Mouse (Mus musculus) erythroblast, embryonic 14.5 days (primary cell): Measurements from ENCODE around the gene Sdhaf3.

Source experiments
- GATA1 ChIP-seq: IDR thresholded peaks from 2 replicates; pipeline ENCODE4 v1.6.1; 2012; ENCODE audit warnings: low read length, inconsistent platforms, mixed read lengths
- TAL1 ChIP-seq: IDR thresholded peaks from 3 replicates; pipeline ENCODE4 v1.6.1; 2012; ENCODE audit warnings: low read length, inconsistent platforms, mixed read lengths

DNA sequence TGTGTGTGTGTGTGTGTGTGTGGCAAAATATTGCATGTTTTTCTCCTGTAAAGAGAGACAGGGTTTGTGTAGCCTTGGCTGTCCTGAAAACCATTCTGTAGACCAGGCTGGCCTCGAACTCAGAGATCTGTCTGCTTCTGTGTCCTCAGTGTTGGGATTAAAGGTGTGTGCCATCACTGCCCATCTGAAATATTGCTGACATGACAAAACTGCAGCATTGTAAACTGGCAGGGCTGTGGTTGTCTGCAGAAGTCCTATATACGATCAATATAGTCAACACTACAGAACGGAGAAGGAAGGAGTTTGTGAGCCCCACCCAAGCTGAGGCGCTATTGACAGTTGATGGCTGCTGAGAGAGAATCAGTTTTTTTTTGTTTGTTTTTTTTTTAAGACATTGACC is 38.5 kb upstream of the Sdhaf3 start:
- no peak for TF ChIP-seq GATA1
- TF ChIP-seq TAL1 = no peak
